Mouse (Mus musculus) embryonic facial prominence, embryonic 12.5 days (tissue): ENCODE measurements at regions not wholly inside any gene's neighbourhood (a gene's known extent, or its start where the extent isn't known, plus 50 kb on each side); places are given as distances from the start of the nearest gene placed in this dataset.
A peak's percentile ranks its signal among the peaks of the same experiment; 100 is the strongest.
"Not testable (repeated sequence)": the region's sequence is repeated elsewhere in the genome, so short reads cannot be mapped to it uniquely, and the experiment has no call there.

Experiments used
- ATAC-seq: fragments of 200-750 bp; cut with Nextera tagmentation; 2 replicates; pipeline ENCODE4 v1.8.0; 2017; ENCODE audit not compliant: insufficient number of reproducible peaks, insufficient read depth, low FRiP score, low TSS enrichment
- H3K27ac ChIP-seq: fragments of 300-500 bp; sonication (generic); 2 replicates; pipeline ENCODE4 v1.5.1; 2016; ENCODE audit warnings: mild to moderate bottlenecking
- H3K27me3 ChIP-seq: fragments of 300-500 bp; sonication (generic); 2 replicates; pipeline ENCODE4 v1.6.1; 2016; ENCODE audit warnings: mild to moderate bottlenecking, moderate library complexity
- H3K36me3 ChIP-seq: fragments of 300-500 bp; sonication (generic); 2 replicates; pipeline ENCODE4 v1.6.1; 2016; ENCODE audit warnings: mild to moderate bottlenecking
- H3K4me1 ChIP-seq: fragments of 300-500 bp; sonication (generic); 2 replicates; pipeline ENCODE4 v1.6.1; 2016
- H3K4me2 ChIP-seq: fragments of 300-500 bp; sonication (generic); replicated peaks from 2 replicates; pipeline ENCODE4 v1.6.1; 2016; ENCODE audit warnings: mild to moderate bottlenecking, moderate library complexity
- H3K4me3 ChIP-seq: fragments of 300-500 bp; sonication (generic); 2 replicates; pipeline ENCODE4 v1.5.1; 2016; ENCODE audit warnings: mild to moderate bottlenecking
- H3K9ac ChIP-seq: fragments of 300-500 bp; sonication (generic); 2 replicates; pipeline ENCODE4 v1.6.1; 2016; ENCODE audit warnings: mild to moderate bottlenecking, moderate library complexity
- H3K9me3 ChIP-seq: fragments of 300-500 bp; sonication (generic); 2 replicates; pipeline ENCODE4 v1.6.1; 2016; ENCODE audit warnings: mild to moderate bottlenecking, moderate library complexity
- WGBS: fragments of 180-500 bp; shearing (Covaris S2); methylation state at CpG from one replicate; pipeline ENCODE4 v1.1.7; 2016; 5-methylcytosine and 5-hydroxymethylcytosine counted together

DNA sequence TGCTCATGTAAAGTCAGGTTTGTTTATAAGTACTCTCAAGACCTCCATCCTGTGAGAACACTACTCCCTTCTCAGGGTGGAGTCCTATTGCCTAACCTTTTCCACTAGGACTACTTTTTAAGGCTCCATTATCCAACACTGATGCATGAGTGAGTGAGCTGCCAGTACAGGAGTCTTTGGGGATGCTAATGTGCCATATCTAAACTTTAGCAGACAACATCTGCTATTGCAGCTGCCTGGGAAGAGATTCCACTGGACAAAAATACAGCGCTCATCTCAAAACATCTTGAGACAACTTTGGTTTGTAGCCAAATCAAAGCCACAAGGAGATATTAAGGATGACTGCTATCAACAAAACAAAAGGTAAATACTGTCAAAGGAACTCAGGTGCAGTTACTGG, 52.3 kb upstream of the Gm10985 start:
- Histone ChIP-seq H3K4me3 (no peak overlapping the region), H3K9ac (no peak overlapping the region), H3K4me1 (no peaks in the 10 kb centered on the region), H3K27ac (no peak overlapping the region), H3K27me3 (no peaks in the 10 kb centered on the region), H3K9me3 (no peaks in the 10 kb centered on the region), H3K36me3 (no peaks in the 10 kb centered on the region), H3K4me2 (no peak overlapping the region)
- WGBS, result 98% methylated on average over 1 of the region's 1 CpGs
- no peak for ATAC-seq

DNA sequence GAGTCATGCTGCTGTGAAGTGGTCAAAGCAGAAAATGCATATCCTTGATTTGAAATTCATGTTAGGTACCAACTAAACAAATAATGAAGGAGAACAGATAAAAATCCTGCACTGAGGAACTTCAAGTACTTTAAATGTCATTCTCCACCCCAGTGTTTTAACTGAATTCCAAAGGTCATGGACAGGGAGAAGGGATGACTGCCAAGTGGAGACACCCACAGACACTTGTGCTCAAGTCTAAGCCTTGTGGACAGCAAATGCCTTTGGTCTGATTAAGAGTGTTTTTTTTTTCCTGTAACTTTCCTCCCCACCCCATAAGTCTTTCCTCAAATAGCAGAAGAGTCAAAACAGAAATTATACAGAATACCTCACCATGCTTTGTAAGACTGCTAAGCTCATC, 55.2 kb upstream of the Gm10985 start:
- H3K27me3 ChIP-seq, result no peaks in the 10 kb centered on the region
- no peak overlapping the region for H3K4me2 ChIP-seq
- no peaks in the 10 kb centered on the region for H3K36me3 ChIP-seq
- no peaks in the 10 kb centered on the region for H3K9me3 ChIP-seq
- H3K9ac ChIP-seq, result no peak overlapping the region
- no peak for ATAC-seq
- no peak overlapping the region for H3K27ac ChIP-seq
- no peak overlapping the region for H3K4me3 ChIP-seq
- no peaks in the 10 kb centered on the region for H3K4me1 ChIP-seq

DNA sequence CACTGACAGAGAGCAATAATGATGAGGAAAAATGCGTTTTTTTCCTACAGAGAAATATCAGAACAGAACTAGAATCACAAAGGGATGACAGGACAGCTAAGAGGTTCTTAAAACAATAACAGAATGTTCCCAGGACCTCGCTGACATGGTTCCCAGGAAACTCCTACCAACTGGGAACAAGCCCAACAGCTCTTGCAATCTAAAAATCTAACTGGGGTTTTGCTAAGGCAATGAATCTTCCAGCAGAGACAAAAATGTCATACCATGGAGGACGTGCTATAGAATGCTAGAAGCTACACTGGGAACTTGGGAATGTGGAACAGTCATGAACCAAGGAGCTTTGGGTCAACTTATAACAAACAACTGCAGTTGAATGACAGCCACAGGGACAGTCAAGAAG, 59.7 kb upstream of the Gm10985 start:
- no peaks in the 10 kb centered on the region for H3K27me3 ChIP-seq
- no peaks in the 10 kb centered on the region for H3K36me3 ChIP-seq
- no peak overlapping the region for H3K27ac ChIP-seq
- H3K4me1 ChIP-seq, result no peaks in the 10 kb centered on the region
- no peak for ATAC-seq
- no peak overlapping the region for H3K4me3 ChIP-seq
- no peaks in the 10 kb centered on the region for H3K9me3 ChIP-seq
- no peak overlapping the region for H3K9ac ChIP-seq
- no peak overlapping the region for H3K4me2 ChIP-seq
- WGBS, result 70% methylated on average over 3 of the region's 3 CpGs

DNA sequence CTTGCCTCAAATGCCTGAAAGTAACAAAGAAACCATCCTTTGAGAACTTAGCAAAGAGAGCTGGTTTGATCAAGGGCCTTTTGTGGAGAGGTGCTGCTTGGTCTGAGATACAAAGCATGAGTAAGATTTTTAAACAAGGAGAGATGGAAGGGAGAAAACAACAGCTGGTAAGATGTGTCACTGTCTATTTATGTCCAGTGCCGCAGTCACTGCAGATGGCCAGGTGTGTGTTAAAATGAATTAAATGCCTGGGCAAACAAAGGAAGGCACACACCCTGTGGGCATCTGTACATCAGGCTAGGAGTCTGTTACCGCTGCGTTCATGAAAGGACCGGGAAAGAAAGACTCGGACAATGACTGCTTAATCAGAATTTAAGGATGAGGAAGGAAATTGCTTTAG, 68.2 kb upstream of the Gm10985 start:
- no peak for ATAC-seq
- no peak overlapping the region for H3K27ac ChIP-seq
- no peaks in the 10 kb centered on the region for H3K9me3 ChIP-seq
- no peaks in the 10 kb centered on the region for H3K27me3 ChIP-seq
- H3K4me2 ChIP-seq, result no peak overlapping the region
- H3K4me1 ChIP-seq, result no peaks in the 10 kb centered on the region
- no peaks in the 10 kb centered on the region for H3K36me3 ChIP-seq
- H3K4me3 ChIP-seq, result no peak overlapping the region
- no peak overlapping the region for H3K9ac ChIP-seq
- 85% methylated on average over 5 of the region's 5 CpGs for WGBS

DNA sequence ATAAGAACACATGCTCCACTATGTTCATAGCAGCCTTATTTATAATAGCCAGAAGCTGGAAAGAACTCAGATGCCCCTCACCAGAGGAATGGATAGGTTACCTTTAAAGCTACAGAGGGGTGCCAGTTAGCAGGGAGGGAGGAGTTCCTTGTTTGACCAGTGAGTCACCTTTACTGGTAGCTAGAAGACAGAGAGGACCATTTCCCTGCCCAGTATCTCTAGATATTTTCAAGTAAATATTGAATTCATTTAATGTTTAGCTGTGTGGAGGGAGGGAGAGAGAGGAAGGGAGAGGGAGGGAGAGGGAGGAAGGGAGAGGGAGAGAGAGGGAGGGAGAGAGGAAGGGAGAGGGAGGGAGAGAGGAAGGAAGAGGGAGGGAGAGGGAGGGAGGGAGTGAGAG, 77.3 kb upstream of the Gm10985 start:
- no peaks in the 10 kb centered on the region for H3K36me3 ChIP-seq

DNA sequence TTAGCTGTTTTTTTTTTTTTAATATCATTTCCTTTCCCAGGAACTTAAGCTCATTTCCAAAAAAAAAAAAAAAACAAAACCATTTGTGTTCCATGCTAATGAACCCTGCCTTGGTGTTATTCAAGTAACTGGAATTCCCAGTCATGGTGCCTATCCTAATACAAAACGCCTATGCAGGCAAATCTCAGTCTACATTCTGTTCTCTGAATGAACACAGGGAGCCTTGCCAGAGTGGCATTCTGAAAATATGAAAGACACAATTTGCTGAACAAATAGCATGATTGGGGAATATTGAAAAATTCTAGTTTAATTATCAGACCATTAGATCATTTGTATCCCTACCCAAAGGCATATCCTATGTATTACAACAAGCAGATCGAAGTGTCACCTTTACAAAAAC, 80.9 kb upstream of the Gm10985 start:
- Histone ChIP-seq H3K9ac (no peak overlapping the region), H3K9me3 (no peaks in the 10 kb centered on the region), H3K36me3 (no peaks in the 10 kb centered on the region), H3K4me1 (no peaks in the 10 kb centered on the region), H3K4me3 (no peak overlapping the region), H3K27ac (no peak overlapping the region), H3K27me3 (no peaks in the 10 kb centered on the region), H3K4me2 (no peak overlapping the region)
- 90% methylated on average over 2 of the region's 2 CpGs for WGBS
- no peak for ATAC-seq

More for the DNA sequence above, 77.3 kb upstream of the Gm10985 start:
- no peak for ATAC-seq
- Histone ChIP-seq H3K9ac (no peak overlapping the region), H3K4me1 (no peaks in the 10 kb centered on the region), H3K4me3 (no peak overlapping the region), H3K4me2 (no peak overlapping the region), H3K27ac (no peak overlapping the region), H3K9me3 (no peaks in the 10 kb centered on the region), H3K27me3 (no peaks in the 10 kb centered on the region)

DNA sequence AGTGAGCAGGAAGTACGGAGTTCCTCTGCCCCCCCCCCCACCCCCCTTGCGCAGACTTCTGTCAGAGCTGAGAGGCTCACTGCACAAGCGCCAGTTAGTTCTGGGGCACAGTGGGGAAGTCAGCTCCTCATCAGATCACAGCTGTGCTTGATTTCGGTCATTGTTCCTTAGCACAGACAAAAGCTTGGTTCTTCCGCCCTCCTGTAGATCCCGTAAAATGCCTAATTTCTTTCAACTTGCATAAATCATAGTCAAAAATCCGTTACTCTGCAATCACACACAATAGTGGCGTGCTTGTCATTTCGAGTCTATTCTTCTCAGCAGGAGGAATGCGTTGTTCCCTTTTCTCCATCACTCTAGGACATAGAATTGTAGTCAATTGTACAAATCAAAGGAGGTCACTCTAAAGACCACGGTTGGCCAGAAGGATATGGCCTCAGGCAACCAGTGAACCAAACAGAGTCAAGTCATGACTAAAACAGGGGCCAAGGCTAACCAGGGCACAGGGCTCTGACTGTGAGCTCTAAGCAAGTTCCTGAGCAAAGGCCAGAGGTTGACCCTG, 83.3 kb upstream of the Gm10985 start:
- Histone ChIP-seq H3K27ac (no peak overlapping the region), H3K9me3 (no peaks in the 10 kb centered on the region), H3K36me3 (no peaks in the 10 kb centered on the region), H3K4me1 (no peaks in the 10 kb centered on the region), H3K4me3 (no peak overlapping the region), H3K4me2 (no peak overlapping the region; the same call in 1 of the 2 replicates), H3K27me3 (no peaks in the 10 kb centered on the region), H3K9ac (0 out of 2 replicates have a peak overlapping the region, but pooled peaks have one; percentile 0)
- 46% methylated on average over 11 of the region's 11 CpGs for WGBS
- no peak for ATAC-seq

DNA sequence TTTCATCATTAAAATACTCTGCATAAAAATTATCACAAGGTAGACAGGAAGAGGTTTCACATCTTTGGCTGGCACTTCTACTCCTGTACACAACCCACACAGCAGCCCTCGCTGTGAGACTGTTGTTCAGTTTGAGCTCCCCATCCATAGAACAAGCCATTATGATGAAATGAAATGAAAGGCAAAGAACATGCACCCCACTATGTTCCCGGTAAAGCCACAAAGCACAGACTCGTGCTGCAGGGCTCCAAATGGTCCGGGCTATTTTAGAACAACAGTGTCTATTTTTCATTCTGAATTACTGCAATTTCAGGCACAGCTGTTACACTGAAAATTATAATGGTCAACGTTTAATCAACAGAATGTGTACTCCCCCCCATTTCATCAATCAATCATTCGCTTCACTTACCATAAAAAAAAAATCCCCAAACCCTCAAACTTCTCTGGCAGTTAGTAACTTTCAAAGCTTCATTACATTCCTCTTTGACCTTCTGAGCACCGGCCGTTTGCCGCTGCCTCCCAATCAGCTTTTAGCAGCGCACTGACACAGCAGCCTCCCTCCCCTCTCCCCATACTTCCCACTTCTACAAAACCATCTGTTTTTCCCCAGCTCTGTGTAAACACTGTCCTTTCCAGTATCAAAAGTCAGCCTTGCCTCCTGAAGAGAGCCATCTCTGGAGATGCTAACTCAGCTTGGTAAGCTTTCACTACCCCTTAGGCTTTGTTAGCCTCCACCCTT, 88.6 kb upstream of the Gm10985 start:
- H3K9ac ChIP-seq, result no peak overlapping the region
- H3K4me1 ChIP-seq, result peaks cover 4% of the 10 kb centered on the region; the same call in 1 of the 2 replicates
- WGBS, result 45% methylated on average over 10 of the region's 10 CpGs
- ATAC-seq, result no peak
- H3K27me3 ChIP-seq, result no peaks in the 10 kb centered on the region
- no peak overlapping the region for H3K4me2 ChIP-seq
- H3K9me3 ChIP-seq, result no peaks in the 10 kb centered on the region
- no peaks in the 10 kb centered on the region for H3K36me3 ChIP-seq
- H3K4me3 ChIP-seq, result no peak overlapping the region
- no peak overlapping the region for H3K27ac ChIP-seq

DNA sequence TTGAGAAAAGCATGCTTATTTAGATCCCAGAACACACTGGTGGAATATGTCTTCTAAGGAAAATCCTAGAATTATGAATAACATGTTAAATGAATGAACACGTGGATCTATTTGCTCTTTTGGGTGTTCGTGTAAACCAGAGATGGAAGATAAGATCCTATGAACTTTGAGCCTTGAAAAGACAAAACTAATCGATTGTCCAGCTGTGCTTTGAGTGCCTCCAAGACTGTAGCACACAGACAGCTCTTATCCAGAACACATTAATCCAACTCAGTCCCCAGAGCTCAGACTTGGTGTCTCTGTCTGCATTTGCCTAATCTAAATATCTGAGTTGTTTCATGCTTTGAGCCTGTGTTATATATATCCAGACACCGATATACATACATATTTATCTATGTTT, 80.0 kb upstream of the Frem2 start:
- no peak overlapping the region for H3K4me2 ChIP-seq
- no peak for ATAC-seq
- no peaks in the 10 kb centered on the region for H3K4me1 ChIP-seq
- H3K4me3 ChIP-seq, result no peak overlapping the region
- no peak overlapping the region for H3K27ac ChIP-seq
- no peaks in the 10 kb centered on the region for H3K9me3 ChIP-seq
- WGBS, result 71% methylated on average over 4 of the region's 4 CpGs
- H3K36me3 ChIP-seq, result no peaks in the 10 kb centered on the region
- no peaks in the 10 kb centered on the region for H3K27me3 ChIP-seq
- H3K9ac ChIP-seq, result no peak overlapping the region

DNA sequence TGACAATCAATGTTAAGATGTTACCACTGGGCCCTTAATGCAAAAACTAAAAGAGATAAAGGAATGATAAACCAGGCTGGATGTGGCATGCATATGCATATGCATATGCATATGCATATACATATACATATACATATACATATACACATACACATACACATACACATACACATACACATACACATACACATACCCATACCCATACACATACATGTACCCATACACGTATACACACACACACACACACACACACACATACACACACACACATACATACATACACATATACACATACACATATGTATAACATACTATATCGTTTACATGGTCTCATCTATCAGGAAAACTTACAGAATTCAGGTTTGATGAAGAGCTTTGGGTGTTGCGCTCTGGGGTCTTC, 78.5 kb upstream of the Frem2 start:
- not testable (repeated sequence) for H3K4me2 ChIP-seq, ATAC-seq

DNA sequence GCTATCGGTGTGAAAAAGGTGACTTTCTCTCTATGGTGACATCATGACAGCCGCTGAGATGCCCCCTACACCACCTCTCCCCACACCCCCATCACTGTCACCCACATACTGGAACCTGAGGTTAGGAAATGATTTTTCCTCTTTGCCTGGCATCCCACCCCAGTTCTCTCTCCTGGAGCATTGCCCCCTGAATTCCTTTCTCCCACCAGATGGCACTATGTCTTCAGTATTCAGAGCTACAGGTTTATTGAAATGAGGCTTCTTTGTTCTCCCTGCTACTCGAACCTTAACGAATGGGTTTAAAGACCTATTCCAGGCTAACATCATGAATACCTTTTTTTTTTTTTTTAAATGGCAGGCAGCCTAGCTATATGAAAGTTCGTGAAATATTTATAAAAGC, 78.0 kb upstream of the Frem2 start:
- no peak for ATAC-seq
- no peak overlapping the region for H3K9ac ChIP-seq

More for the DNA sequence above, 78.5 kb upstream of the Frem2 start:
- not testable (repeated sequence) for H3K4me1 ChIP-seq, H3K27ac ChIP-seq, H3K36me3 ChIP-seq, H3K4me3 ChIP-seq, H3K27me3 ChIP-seq, H3K9me3 ChIP-seq, H3K9ac ChIP-seq
- 85% methylated on average over 3 of the region's 3 CpGs for WGBS

DNA sequence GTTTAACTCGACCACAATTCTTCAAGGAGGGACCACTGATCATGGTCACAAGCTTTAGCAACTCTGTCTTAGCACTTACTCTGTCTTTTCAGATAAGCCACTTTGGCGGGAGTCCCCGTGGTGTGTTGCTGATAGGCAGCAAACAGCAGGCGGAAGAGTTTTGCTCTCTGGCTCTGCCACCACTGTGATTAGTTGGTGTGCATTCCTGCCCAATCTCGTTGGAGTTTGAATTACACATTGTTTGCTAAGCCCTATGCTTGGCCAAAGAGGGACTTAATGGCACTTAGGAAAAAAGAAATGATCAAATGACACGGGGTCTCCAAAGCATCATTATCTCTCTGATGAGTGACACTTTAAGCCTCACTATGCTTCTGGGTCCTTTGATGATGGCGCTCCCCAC, 73.3 kb upstream of the Frem2 start:
- Histone ChIP-seq H3K9ac (no peak overlapping the region), H3K4me2 (no peak overlapping the region), H3K9me3 (no peaks in the 10 kb centered on the region), H3K27me3 (no peaks in the 10 kb centered on the region), H3K36me3 (no peaks in the 10 kb centered on the region), H3K27ac (no peak overlapping the region), H3K4me3 (no peak overlapping the region), H3K4me1 (no peaks in the 10 kb centered on the region)
- 39% methylated on average over 7 of the region's 7 CpGs for WGBS
- ATAC-seq, result no peak

More for the DNA sequence above, 78.0 kb upstream of the Frem2 start:
- H3K36me3 ChIP-seq, result no peaks in the 10 kb centered on the region
- H3K4me1 ChIP-seq, result no peaks in the 10 kb centered on the region
- H3K9me3 ChIP-seq, result no peaks in the 10 kb centered on the region
- no peaks in the 10 kb centered on the region for H3K27me3 ChIP-seq
- no peak overlapping the region for H3K27ac ChIP-seq
- H3K4me3 ChIP-seq, result no peak overlapping the region
- 36% methylated on average over 5 of the region's 5 CpGs for WGBS
- no peak overlapping the region for H3K4me2 ChIP-seq
